8 mouse cellular contexts compared by ENCODE assay signal in the genomic region with DNA sequence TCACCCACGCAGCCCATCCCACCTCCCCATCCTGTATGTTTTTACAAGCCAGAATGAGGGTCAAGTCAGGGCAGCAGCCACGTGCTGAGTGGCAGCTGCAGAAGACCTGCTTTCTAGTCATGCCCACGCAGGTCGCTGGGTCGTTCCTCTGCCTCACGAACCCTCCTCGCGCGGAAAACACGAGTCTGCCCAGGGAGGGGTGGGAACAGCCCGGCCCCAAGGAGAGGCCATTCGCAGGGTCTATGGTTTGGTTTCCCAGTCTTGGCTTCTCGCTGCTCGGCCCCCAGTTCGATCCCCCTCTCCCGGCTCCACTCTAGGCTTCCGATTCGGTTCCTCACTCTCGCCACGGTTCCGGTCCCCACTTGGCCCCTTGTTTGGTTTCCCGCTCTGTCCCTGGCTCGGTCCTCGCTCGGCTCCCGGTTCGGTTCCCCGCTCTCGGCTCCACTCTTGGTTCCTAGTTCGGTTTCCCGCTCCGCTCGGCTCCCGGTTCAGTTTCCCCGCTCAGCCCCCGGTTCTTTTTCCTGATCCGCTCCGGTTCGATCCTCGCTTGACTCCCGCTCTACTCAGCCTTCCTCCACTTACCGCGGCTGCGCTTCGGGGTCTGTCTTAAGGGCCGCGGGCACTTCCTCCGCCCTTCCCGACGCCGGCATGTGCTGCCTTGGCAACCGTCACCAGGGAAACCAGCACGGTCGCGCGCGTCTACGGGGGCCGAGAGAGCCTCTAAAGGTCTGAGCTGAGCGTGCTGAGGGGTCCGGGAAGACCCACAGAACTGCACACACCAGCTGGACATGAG. TPM values are rescaled to one million over a fixed set of nuclear protein-coding genes. Genes with fewer than 3 reads are reported as not detected.
DNase-seq lines count a peak whose midpoint lies in the region; ATAC-seq and TF ChIP-seq lines count a peak whose summit lies in the region.

A gene (minus strand): TSS at position 633 of the 793 bp plus-strand sequence.

- peak within 1 kb of the TSS; percentile 82 for H3K4me2 ChIP-seq in limb, embryonic 12.5 days
- peak within 1 kb of the TSS; percentile 54 for H3K4me2 ChIP-seq in midbrain, embryonic 11.5 days

- no peak for TF ChIP-seq CTCF in heart, adult 2 months (IDR thresholded peaks at IDR 0.05)
- no peak for TF ChIP-seq CTCF in kidney, adult 2 months (conservative IDR thresholded peaks at IDR 0.05; ENCODE audit: insufficient read depth, insufficient read length, low read depth, low read length)
- TF ChIP-seq CTCF in spleen, adult 2 months (IDR thresholded peaks at IDR 0.05; ENCODE audit: extremely low read depth, insufficient read depth, insufficient read length, insufficient replicate concordance), result no peak

- ATAC-seq in limb, embryonic 12.5 days (ENCODE audit: insufficient number of reproducible peaks, insufficient read depth, low FRiP score, low TSS enrichment, low read depth), result peak; percentile 91
- ATAC-seq in midbrain, embryonic 11.5 days (ENCODE audit: low FRiP score), result peak; percentile 94
- ATAC-seq in inflammation-experienced regulatory T-cells, adult 6 months, result no peak

- peak; percentile 89 for DNase-seq in ZHBTc4 (ENCODE audit: low read depth, low spot score)
- peak; percentile 93 for DNase-seq in embryo, embryonic 10.5 days (ENCODE audit: low spot score)
- peak; percentile 78 to 79 for DNase-seq in heart, adult 2 months
- peak; percentile 64 for DNase-seq in kidney, adult 2 months
- DNase-seq in midbrain, embryonic 11.5 days (ENCODE audit: low spot score, missing footprints), result peak; percentile 99
- DNase-seq in spleen, adult 2 months (ENCODE audit: low read depth in 1 of 2, low spot score in 2 of 2), result peak in 1 of 2 experiments; percentile 65

- H3K9me3 ChIP-seq in limb, embryonic 12.5 days, result 0 out of 2 replicates have a peak, but pooled peaks cover 6% of the 10 kb centered on the region
- H3K9me3 ChIP-seq in midbrain, embryonic 11.5 days (ENCODE audit: control insufficient read depth, low read length), result no peaks in the 10 kb centered on the region

- peak within 1 kb of the TSS; percentile 52 for H3K4me3 ChIP-seq in heart, adult 2 months
- H3K4me3 ChIP-seq in kidney, adult 2 months (ENCODE audit: insufficient read depth, low read depth, low read length), result peak within 1 kb of the TSS; percentile 43
- peak within 1 kb of the TSS; percentile 51 for H3K4me3 ChIP-seq in limb, embryonic 12.5 days (replicated peaks)
- H3K4me3 ChIP-seq in midbrain, embryonic 11.5 days (ENCODE audit: low read depth, low read length), result peak within 1 kb of the TSS; percentile 42
- peak within 1 kb of the TSS; percentile 45; the same call in 1 of the 2 replicates for H3K4me3 ChIP-seq in spleen, adult 2 months (ENCODE audit: extremely low read depth, insufficient read depth, insufficient read length)

- intact Hi-C loops in heart, adult 2 months (cut with DNase I), result no loop called here

- no peak for TF ChIP-seq POLR2A in heart, adult 2 months (IDR thresholded peaks at IDR 0.05; ENCODE audit: insufficient read depth, low read depth, low read length)
- no peak for TF ChIP-seq POLR2A in kidney, adult 2 months (IDR thresholded peaks at IDR 0.05; ENCODE audit: low read depth, low read length)
- TF ChIP-seq POLR2A in spleen, adult 2 months (IDR thresholded peaks at IDR 0.05; ENCODE audit: low read depth, low read length), result no peak

- H3K36me3 ChIP-seq in heart, adult 2 months (ENCODE audit: control insufficient read depth, insufficient read depth, low read length), result no peaks in the 10 kb centered on the region
- H3K36me3 ChIP-seq in kidney, adult 2 months (ENCODE audit: control insufficient read depth, insufficient read depth, low read length), result no peaks in the 10 kb centered on the region
- peaks cover 3% of the 10 kb centered on the region; the same call in 1 of the 2 replicates for H3K36me3 ChIP-seq in limb, embryonic 12.5 days
- H3K36me3 ChIP-seq in midbrain, embryonic 11.5 days (ENCODE audit: control insufficient read depth, insufficient read depth, low read length), result no peaks in the 10 kb centered on the region
- H3K36me3 ChIP-seq in spleen, adult 2 months (ENCODE audit: control insufficient read depth, insufficient read depth, low read length), result no peaks in the 10 kb centered on the region

- no peak for TF ChIP-seq EP300 in heart, adult 2 months (IDR thresholded peaks at IDR 0.05; ENCODE audit: insufficient read depth, low read depth, low read length)

- 12% methylated on average over 61 of the region's 61 CpGs for WGBS in heart, adult 2 months
- 11% methylated on average over 61 of the region's 61 CpGs for WGBS in kidney, adult 2 months
- 3% methylated on average over 61 of the region's 61 CpGs for WGBS in limb, embryonic 12.5 days
- 2% methylated on average over 61 of the region's 61 CpGs for WGBS in midbrain, embryonic 11.5 days
- WGBS in spleen, adult 2 months, result 9% methylated on average over 61 of the region's 61 CpGs

- H3K9ac ChIP-seq in heart, adult 2 months (ENCODE audit: low read depth, low read length), result peak within 1 kb of the TSS; percentile 43
- peak within 1 kb of the TSS; percentile 60 for H3K9ac ChIP-seq in limb, embryonic 12.5 days (replicated peaks)
- H3K9ac ChIP-seq in midbrain, embryonic 11.5 days (ENCODE audit: low read length), result peak within 1 kb of the TSS; percentile 43

- H3K27me3 ChIP-seq in heart, adult 2 months (ENCODE audit: control insufficient read depth, insufficient read depth, low read length), result no peaks in the 10 kb centered on the region
- H3K27me3 ChIP-seq in kidney, adult 2 months (replicated peaks; ENCODE audit: control insufficient read depth, insufficient read depth, low read length), result no peaks in the 10 kb centered on the region
- H3K27me3 ChIP-seq in limb, embryonic 12.5 days, result peaks cover 4% of the 10 kb centered on the region
- no peaks in the 10 kb centered on the region for H3K27me3 ChIP-seq in midbrain, embryonic 11.5 days (ENCODE audit: control insufficient read depth, insufficient read depth, low read length)
- H3K27me3 ChIP-seq in spleen, adult 2 months (ENCODE audit: control insufficient read depth, insufficient read depth, low read length), result no peaks in the 10 kb centered on the region

- H3K27ac ChIP-seq in heart, adult 2 months, result no peak within 1 kb of the TSS
- no peak within 1 kb of the TSS for H3K27ac ChIP-seq in kidney, adult 2 months (ENCODE audit: insufficient read depth, low read depth, low read length)
- no peak within 1 kb of the TSS for H3K27ac ChIP-seq in limb, embryonic 12.5 days
- H3K27ac ChIP-seq in midbrain, embryonic 11.5 days (ENCODE audit: low read depth, low read length), result no peak within 1 kb of the TSS
- no peak within 1 kb of the TSS for H3K27ac ChIP-seq in spleen, adult 2 months (ENCODE audit: insufficient read depth, low read length)

- peaks cover 1% of the 10 kb centered on the region; the same call in 1 of the 2 replicates for H3K4me1 ChIP-seq in heart, adult 2 months (ENCODE audit: control insufficient read depth, insufficient read depth, low read length)
- H3K4me1 ChIP-seq in kidney, adult 2 months (ENCODE audit: control insufficient read depth, insufficient read depth, low read length), result 0 out of 2 replicates have a peak, but pooled peaks cover 3% of the 10 kb centered on the region
- peaks cover 3% of the 10 kb centered on the region for H3K4me1 ChIP-seq in limb, embryonic 12.5 days (replicated peaks)
- H3K4me1 ChIP-seq in midbrain, embryonic 11.5 days (ENCODE audit: control insufficient read depth, insufficient read depth, low read length), result no peaks in the 10 kb centered on the region; the same call in 1 of the 2 replicates
- H3K4me1 ChIP-seq in spleen, adult 2 months (ENCODE audit: control insufficient read depth, insufficient read depth, insufficient read length), result no peaks in the 10 kb centered on the region

- no peaks in the 10 kb centered on the region for H3K79me2 ChIP-seq in heart, adult 2 months (replicated peaks; ENCODE audit: control insufficient read depth, insufficient read depth, low read length)

RNA-seq across cellular contexts. Expression of the gene that starts here (rescaled TPM):
- not detected for total RNA-seq in heart, adult 2 months (2021)
- 0.32 and 0.49 TPM in 2 replicates for polyA plus RNA-seq in heart, adult 2 months (2012; rRNA removed)
- 0.30 TPM in 2 replicates for polyA plus RNA-seq in kidney, adult 2 months (2012; rRNA removed)
- polyA plus RNA-seq in limb, embryonic 12.5 days (2016; fragmentation: Nextera tagmentation; extraction: Ambion mirVana), result 0.15 and 0.58 TPM in 2 replicates
- polyA plus RNA-seq in midbrain, embryonic 11.5 days (2014; fragmentation: Nextera tagmentation; extraction: Ambion mirVana), result 1.5 and 2.0 TPM in 2 replicates
- polyA plus RNA-seq in spleen, adult 2 months (2012; rRNA removed), result not detected in 2 replicates
- not detected for polyA plus RNA-seq in inflammation-experienced regulatory T-cells, adult 6 months (2017; shearing (Covaris generic))

Comparison
In these comparisons a context has a peak if more than half of its experiments do, and no peak if none do; other contexts are left out.
1. Peak in DNase-seq, H3K4me3 ChIP-seq and H3K9ac ChIP-seq in heart, adult 2 months; RNA of the gene not detected or under 1 TPM.
2. Peak in DNase-seq and H3K4me3 ChIP-seq in kidney, adult 2 months; RNA of the gene not detected or under 1 TPM.
3. Peak in ATAC-seq, H3K4me3 ChIP-seq, H3K9ac ChIP-seq and H3K4me2 ChIP-seq in limb, embryonic 12.5 days; RNA of the gene not detected or under 1 TPM.